Mouse (Mus musculus) lung, postnatal 25 days (tissue): ENCODE measurements around the gene Nudt3.

Source experiments
- DNase-seq: peaks from one replicate; pipeline ENCODE4 v3.0.0; 2022; ENCODE audit warnings: low spot score

The Nudt3 gene

DNA sequence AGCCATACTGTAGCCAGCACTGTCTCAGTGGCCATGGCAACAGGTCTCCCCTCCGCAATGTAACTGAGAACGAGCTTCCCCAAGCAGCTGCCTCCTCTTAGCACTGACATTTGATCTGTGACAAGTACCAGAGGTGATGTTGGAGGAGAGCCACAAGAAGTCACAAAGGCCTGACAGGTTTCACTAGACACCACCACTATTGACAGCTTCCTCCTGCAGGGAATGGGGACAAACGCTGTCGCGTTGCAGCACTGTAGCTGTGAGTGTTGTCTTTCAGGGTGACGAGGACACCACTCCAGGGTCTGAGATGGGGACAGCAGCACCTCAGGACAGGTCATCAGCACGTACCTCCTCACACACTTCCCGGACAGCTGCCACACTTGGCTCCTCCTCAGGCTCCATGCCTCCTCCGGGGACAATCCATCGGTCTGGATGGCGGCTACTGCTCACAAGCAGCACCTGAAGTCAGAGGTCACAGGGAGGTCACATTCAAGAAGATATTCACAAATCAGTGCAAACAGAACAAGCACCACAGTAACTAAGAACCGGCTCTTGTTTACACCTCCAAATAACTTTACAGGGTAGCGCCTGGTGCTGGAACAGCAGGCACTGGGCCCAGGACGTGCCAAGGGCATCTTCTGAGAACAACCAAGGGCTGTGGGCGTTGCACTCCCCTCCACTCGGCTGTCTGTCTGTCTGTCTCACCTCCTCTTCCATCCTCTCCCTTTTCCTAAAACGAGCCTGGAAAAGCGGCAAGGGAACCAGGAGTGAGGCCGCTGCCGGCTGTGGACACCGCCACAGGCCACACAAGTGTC lies 26.7 kb downstream of the Nudt3 start:
- DNase-seq, result no peak

DNA sequence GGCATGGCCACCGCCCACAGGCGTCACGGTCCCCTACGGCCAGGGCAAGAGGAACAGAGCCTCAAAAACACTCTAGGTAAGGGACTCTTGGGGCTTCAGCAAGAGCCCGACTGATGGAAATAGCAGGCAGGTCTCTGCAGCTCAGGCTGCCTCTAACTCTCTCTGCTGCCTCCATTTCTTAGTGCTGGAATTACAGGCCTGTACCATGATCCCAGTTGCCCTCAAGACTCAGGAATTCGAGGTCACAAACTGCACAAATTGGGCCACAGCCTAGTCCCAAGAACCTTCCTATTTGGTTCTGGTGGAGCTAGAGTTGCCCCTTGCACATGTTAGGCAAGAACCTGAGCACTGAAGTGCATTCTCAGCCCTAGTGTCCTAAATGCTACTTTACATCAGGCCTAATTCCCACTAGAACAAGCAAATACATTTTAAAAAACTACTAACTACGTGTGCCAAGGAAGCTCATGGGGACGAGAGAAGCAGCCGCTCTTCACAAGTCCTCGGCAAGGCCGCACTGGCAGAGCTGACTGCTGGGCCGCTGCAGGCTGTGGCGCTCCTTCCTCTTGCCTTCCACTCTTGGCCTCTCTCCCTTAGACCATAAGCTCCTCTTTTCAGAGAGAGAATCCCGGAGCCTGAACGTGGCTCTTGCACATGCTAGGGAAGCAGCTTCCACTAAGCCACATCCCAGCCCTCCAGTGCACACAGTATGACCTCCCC lies 27.5 kb downstream of the Nudt3 start:
- no peak for DNase-seq

DNA sequence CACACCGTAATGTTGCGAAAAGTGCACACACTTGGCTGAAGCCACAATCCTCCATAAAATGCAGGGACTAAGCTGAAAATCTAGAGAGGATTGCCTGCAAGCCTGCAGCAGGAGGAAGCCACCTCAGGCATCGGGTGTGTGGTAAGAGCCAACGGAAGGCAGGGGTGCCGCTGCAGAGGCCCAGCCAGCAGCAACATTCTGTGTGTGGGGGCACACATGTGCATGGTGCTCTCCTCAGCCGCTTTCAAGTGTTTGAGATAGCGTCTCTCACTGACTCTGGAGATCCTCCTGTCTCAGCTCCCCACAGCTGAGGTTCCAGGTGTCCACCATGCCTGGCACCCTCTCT lies 30.8 kb downstream of the Nudt3 start:
- DNase-seq, result no peak

DNA sequence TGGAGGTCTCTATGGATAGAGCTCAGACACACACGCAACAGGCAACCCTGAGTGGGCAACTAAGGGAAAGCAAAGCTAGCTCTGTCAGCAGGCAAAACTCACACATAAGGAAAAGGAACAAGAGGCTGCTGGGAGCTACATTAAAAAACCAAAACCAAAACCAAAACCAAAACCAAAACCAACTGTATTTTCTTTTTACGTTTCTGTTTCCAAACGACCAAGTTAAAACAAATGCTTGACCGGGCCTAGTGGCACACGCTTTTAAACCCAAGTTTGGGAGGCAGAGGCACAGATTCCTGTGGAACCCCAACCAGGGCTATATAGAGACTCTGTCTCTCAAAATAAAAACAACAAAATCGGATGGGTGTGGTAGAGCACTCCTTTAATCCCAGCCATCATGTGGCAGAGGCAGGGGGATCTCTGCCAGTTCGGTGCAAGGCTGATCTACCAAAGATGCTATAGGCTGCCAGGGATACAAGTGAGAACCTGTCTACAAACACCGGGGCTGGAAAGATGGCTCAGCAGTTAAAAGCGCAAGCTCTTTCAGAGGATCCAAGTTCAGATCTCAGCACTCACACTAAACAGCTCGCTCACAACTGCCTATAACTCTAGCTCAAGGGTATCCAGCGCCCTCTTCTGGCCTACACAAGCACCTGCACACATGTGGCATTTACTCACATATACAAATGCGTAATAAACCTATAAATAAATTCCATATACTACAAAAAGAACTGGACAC lies 31.3 kb downstream of the Nudt3 start:
- DNase-seq, result no peak

DNA sequence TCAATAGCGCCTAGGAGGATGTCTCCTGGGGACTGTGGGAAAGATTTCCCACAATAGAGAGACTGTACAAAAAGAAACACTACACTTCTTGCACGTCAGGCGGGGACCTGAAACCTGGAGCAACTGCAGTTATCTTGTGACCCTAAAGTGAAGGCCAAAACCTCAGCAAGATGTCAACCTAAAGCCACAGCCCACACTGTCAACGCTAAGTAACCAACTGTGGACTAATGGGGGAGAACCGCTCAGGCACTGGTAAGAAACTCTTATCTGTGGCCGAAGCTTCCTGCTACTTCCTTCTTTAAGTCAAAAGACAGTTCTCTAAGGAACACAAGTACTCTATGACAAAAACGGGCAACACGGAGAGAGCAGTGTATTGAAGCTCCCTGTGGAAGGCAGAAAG lies 35.1 kb downstream of the Nudt3 start:
- DNase-seq, result no peak

DNA sequence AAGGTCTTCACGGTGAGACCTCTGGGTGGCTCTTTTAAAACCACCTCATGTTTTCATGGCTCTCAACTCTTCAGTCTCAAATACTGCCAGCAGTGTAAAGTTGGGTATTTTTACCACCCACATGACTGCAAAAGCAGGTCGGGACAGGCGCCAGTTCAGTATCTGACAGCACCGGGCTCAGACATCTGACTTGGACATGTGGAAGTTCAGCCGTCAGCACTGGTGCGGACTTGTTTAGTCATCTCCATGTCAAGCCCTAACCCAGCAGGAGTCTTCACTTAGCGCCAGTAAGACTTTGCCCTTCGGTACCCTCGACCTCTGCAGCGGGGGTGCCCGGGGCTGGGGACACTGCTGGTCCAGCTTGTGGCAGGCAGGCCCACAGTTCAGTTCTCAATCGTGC lies 36.0 kb downstream of the Nudt3 start:
- DNase-seq, result no peak

DNA sequence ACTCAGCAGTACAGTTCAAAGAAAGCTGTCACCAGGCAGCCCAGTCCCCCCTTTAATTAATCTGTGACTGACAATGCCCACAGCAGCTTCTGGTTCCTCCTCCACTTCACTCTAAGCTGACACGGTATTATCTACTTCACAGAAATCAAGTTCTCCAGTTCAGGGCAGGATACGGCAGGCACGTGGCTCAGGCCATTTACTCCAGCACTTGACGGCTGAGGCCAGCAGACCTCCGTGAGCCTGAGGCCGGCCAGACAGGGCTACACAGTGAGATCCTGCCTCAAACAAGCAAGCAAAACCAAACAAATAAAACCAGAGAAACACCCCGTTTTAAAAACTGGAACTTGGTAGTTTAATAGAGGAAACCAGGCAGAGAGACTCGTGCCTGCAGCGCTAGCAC lies 36.6 kb downstream of the Nudt3 start:
- no peak for DNase-seq

DNA sequence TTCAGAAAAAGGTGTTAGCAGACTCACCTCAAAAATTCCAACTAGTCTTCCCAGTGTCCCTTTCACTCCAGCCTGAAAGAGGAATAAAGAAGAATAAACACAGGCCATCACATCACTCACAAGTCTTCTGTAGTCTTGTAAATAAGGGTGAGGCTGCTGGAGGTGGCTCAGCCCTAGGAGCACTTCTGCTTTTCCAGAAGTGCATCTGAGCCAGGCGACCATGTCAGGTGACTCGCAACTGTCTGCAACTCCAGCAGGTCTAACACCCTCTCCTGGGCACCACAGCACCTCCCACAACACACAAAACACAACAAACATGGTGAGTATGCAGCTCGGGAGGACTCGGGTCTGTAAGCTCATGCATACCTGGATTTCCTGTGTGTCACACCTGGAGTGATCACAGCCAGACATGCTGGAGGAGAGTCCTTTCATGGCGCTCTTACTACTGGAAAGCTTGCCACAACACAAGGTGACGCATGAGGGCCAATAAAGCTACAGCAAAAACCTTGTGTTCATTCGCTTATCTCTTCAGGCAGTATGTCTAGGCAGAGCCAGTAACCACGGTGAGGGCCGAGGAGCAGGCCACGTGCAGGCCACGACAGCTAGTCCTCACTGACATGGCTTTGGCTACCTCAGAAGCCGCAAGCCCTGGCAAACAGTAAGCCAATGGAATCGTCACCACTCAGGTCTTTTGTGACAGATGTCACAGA lies 40.0 kb downstream of the Nudt3 start:
- DNase-seq, result no peak

DNA sequence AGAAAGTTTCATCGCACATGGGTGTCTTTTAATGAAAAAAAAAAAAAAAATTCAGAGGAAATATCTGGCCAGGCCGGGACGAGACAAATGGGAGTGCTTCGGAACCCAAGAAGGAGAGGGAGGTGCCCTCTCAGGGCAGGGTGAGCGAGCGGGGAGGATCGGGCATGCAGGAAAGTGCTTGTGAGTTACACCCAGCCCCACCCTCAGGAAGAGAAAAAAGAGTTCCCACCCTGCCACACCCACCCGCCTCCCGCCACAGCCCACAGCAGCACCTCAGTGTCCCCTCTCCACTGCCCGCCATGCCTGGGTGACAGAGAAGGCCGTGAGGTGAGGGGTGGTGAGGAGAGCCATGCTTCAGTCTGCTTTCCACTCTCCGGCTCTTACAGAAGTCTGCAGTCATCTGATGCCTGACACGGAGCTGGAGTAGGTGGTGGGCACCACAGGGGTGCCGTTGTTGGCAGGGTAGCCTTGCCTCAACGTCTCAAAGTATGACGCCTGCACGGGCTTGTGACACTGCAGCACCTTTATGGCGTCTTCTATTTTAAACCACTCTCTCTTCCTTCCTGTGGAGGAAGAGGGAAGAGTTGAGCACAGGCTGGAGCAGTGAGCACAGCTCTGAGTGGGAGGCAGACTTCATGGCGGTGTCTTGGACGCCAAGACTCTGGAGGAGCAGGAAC lies 42.8 kb downstream of the Nudt3 start:
- DNase-seq, result no peak

DNA sequence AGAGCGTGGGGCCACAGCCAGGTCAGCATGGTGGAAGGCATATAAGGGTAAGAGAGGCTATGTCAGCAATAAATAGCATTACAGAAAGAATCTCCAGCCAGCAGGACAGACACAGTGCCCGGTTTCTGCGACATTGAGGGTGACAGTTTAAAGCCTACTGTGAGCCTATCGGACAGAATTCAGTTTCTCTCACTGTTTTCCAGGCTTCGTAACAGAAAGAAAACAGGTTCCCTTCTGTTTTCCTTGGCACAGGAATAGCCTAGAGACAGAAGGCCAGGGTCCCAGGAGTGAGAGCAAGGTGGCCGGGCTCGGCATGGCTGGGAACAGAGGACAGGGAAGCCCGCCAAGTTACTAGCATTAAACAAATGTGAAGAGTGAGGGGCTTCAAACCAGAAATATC lies 43.5 kb downstream of the Nudt3 start:
- DNase-seq, result no peak

DNA sequence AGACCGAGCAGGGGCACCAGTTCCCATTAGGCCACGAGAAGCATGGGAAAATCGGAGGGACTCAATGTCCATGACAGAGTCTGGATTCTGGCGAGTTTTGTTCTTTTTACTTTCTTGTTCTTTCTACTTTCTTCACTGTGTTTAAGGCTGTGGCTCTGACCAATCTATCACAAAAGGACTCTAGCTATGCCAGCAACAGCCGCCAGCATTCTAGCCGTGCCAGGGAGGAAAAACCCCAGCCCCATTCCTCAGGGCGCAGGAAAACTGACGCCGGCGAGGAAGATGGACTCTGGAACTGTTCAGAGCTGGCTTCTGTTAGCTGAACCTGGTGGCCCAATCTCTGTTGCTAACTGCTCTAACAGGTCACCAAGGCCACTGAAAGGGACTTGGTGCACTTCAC lies 44.8 kb downstream of the Nudt3 start:
- no peak for DNase-seq

DNA sequence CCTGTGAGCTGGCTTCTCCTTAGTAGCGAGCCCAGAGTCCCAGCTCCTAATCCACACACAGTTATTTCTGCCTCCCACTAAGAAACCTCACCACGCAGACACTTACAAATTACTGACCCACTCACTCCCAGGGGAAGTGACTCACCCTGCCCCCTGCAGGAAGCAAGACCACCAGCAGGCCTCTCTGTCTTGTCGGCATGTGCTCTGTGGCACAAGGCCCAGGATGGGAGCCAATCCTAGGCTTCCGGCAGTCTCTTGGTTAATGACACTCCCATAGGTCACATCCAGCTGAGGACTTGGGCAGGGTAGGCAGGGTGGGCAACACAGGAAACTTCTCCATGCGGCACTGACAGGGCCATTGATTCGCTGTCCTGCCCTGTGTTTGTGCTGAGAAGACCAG lies 45.8 kb downstream of the Nudt3 start:
- DNase-seq, result no peak

DNA sequence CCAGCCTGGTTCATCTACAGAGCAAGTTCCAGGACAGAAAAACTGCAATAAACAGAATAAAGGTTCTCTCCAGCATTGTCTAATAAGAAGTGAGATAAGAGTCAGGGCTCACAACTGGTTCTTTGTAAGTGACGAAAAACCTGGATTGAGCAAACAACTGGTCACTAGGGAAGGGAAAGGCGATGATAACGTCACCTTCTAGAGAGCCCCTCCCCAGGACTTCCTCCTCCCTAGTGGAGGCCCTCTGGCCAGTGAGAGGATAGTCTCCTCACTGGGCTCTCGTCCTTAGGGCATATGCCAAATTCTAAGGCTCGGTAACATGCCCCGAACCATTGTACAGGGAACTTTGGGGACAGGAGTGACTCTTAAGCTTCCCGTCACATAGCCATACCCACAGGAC lies 47.2 kb downstream of the Nudt3 start:
- no peak for DNase-seq

DNA sequence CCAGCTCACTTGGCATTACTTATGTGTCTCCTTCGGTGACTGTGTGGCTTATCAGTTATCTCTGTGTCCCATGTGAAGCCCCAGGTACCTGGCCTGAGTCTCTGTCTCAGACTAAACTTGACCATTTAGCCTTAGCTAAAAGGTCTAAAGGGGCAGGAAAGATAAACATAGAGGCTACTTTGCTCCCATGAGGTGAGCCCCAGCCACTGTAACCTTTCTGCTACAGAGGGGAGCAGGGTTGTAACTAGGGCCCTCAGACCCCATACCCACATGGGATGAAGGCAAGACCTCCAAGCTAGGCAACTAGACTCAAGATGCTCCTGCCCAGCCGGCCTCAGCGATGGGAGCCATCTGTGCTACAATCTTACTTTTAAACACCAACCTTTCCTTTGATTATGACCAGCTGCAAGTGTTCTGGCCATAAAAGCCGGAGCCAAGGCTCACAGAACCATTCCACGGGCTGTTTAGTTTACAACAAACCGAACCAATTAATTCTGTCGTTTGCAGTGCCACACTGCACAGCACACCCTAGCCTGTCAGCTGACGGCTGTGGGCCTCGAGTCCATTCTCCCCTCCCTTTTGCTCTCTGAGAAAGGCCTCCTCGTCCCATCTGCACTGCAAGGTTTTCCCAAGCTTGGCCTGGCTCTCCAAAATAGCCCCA lies 48.0 kb downstream of the Nudt3 start:
- DNase-seq, result no peak

DNA sequence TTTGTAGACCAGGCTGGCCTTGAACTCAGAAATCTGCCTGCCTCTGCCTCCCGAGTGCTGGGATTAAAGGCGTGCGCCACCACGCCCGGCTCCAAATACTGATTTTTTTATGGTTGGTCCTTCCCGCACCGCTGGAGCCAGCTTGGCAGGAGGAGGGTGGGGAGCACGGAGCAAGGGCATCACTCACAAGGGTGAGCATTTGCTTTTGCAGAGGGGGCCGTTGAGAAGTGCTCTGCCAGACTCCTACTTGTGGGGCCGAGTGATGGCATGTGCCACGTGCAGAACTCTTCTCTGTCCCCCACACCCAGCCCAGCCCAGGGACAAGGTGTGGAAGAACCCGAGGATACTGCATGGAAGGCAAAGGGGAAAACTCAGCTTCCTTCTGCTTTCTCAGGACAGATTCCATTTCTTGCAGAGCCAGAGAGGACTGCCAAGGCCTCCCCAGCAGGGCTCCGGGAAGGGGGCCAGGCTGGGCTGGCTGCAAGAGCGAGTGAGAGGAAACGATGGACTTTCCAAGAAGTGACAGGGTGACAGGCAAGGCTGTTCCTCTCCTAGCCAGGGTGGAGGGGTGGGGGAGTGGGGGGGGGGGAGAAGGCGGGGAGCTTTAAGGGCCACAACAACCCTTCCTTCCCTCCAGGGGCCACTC lies 48.7 kb downstream of the Nudt3 start:
- DNase-seq, result peak; percentile 47

DNA sequence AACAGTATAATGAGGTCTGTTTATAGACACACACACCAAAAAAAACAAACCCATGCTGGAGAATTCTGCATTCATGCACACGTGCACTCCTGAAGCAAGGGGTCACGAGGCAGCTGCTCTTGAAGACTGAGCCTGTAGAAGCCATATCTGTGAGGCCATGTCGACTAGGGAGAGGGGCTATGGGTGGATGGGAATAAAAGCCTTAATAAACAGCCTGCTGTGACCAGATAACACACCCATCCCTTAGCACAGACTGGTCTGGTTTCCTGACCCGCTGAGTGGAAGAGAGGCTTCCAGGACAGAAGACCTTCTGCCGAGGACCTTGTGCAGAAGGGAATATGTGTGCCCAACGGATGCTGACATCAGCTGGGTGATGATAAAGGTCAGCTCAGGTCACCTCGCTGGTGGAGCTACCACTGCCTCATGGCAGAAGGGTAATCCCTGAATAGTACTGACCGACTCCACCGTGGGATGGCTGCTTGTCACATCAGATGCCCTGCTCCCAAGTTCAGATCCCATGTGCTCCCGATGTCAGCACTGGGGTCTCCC lies 49.4 kb downstream of the Nudt3 start:
- DNase-seq, result no peak

DNA sequence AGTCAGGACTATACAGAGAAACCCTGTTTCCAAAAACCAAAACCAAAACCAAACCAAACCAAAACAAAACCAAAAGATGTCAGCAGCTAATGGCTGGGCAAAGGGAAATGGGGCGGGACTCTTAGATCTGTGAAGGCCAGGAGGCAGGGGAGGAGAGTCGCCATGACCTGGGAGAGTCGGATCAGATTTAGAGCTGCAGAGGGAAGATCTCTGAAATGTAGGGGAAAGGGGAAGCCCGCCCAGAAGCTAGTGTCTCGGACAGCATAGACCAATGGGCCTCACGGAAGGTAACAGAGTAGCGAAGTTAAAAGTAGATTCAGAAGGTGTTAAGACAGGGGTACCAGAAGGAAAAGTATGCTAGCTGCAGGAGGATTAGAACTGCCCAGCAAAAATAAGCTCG lies 52.0 kb downstream of the Nudt3 start:
- no peak for DNase-seq

DNA sequence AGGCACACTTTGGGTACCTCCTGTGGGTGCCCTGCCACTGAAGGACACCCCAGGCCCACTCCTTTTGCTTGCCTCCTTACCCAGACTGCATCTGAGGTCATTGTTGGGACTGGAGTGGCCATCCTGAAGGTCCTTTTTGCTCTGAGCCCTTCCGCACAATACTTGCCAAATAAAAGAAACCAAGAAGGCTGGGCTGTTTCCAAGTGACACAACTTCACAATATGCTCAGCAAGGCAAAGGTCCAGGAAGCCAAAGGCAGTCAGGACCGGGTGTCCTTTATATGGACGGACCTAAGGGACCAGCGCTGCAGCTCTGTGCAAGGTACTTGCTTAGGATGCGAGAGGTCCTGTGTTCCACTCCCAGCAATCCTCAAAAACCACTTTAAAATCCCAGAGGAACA lies 55.1 kb downstream of the Nudt3 start:
- DNase-seq, result no peak

DNA sequence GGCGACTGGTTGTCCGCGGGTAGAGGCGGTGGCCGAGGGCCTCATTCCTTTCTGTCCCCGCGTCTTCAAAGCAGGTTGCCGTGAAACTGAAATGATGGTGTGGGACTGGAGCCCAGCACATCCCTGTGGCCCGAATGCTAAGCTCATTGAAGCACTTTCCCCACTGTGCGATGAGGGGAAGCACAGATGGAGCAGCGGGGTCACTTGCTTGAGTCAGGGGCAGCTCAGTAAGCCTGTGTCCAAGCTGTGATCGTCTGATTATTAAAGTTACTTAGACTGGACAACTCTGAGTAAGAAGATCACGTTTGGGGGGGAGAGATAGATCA lies 57.4 kb downstream of the Nudt3 start:
- no peak for DNase-seq

DNA sequence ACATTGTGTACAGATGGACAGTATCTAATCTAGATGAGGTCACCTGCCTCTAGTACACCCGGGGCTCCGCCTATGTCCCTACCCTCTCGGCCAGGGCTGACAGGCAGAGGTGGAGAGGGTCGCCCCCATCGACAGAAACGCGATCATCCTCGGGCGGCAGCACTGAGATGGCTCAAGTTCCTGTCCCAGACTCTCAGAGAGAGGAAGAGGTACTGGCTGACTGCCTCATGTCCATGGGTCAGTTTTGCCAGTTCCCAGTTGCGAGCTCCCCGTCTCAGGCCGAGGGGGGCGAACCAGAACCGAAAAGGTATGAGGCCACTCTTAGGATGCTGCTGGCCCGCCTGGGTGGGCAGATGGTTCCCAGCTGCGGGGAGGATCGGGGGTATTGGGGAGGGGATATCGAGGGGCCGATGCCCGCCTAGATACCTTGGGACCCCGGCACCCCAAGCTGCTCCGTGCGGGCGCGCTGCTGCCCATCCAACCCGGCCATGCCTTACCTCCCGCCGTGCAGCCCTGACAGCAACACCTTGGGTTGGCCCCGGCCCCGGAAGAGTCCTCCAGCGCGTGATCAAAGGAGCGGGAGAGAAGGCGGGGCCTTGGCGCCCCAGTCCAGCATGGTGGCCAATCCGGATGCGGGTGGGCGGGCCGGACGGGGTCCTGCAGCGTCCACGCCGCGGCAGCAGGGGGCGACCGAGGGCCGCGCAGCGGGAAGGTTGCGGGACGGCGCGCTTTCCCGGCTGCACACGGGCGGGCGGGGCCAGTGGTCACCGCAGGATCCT lies 57.9 kb downstream of the Nudt3 start, which contains the start of gene AI413582:
Gene AI413582, minus strand, starts transcription at position 594 of the 779 bp plus-strand sequence.
- peak; percentile 95 for DNase-seq
